Mouse (Mus musculus) liver, embryonic 14.5 days (tissue): ENCODE results near the gene St6galnac4.

Experiments
- CTCF ChIP-seq: IDR thresholded peaks from 2 replicates; pipeline ENCODE4 v1.5.1; 2016; ENCODE audit warnings: antibody characterized with exemption, low read depth, control low read depth
- EP300 ChIP-seq: IDR thresholded peaks from 2 replicates; pipeline ENCODE4 v1.6.1; 2016; ENCODE audit warnings: antibody characterized with exemption, low read depth

GRCm38 (mm10) chr2:32568941-32569340 is 18.0 kb upstream of the St6galnac4 start:
- no peak for TF ChIP-seq CTCF
- TF ChIP-seq EP300, result no peak
